Comparison of ENCODE assay signal across 8 mouse cellular contexts in the genomic region with DNA sequence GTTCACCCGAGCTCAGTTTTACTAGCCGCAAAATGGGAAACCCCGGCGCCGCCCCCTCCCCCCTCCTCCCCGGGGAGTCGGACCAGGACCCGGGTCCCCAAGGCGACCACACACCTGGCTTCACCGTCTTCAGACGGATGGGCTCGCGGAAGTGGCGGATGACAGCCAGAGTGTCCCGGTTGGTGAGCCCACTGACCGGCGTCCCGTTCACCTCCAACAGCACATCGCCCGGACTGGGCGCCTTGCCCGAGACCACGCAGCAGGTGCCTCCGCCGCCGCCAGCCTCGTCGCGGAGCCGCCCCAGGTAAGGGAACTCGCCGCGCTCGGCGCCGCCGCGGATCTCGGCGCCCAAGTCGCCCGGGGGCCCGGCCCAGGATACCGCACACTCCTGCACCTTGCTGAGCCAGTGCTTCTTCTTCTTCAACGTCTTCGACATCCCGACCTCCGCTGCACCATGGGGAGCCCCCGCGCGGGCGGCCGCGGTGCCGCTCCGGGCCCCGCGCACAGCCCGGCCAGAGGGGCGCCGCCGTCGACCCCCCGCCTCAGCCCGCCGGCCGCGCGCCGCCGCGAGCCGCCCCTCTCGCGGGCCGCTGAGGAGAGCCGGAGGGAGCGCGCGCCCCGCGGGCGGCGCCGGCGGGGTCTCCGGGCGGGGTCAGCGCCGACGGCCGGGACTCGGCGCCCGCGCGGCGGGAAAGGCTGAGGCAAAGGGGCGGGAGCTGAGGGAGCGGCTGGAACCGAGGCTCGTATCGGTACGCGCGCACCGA. TPM values are rescaled to one million over a fixed set of nuclear protein-coding genes. Genes with fewer than 3 reads are reported as not detected.
DNase-seq lines count a peak whose midpoint lies in the region; ATAC-seq and TF ChIP-seq lines count a peak whose summit lies in the region.

No protein-coding gene starts in this region.

- no peaks in the 10 kb centered on the region for H3K36me3 ChIP-seq in C2C12 (ENCODE audit: control insufficient read depth, insufficient read depth)
- no peaks in the 10 kb centered on the region for H3K36me3 ChIP-seq in forebrain, embryonic 14.5 days (ENCODE audit: control insufficient read depth, insufficient read depth, low read length)
- no peaks in the 10 kb centered on the region for H3K36me3 ChIP-seq in liver, postnatal 0 days (replicated peaks; ENCODE audit: insufficient read depth, low read length)

- H3K9me3 ChIP-seq in forebrain, embryonic 14.5 days (replicated peaks; ENCODE audit: control insufficient read depth, low read length) = no peaks in the 10 kb centered on the region
- no peaks in the 10 kb centered on the region for H3K9me3 ChIP-seq in liver, postnatal 0 days (ENCODE audit: low read length)

- H3K9ac ChIP-seq in forebrain, embryonic 14.5 days (ENCODE audit: low read length) = peak overlapping the region; percentile 86
- H3K9ac ChIP-seq in liver, postnatal 0 days (replicated peaks) = peak overlapping the region; percentile 90

- TF ChIP-seq POLR2A in bone marrow macrophage, adult 2 months (IDR thresholded peaks at IDR 0.05; ENCODE audit: borderline replicate concordance, low read depth, low read length) = no peak
- no peak for TF ChIP-seq POLR2A in olfactory bulb, adult 2 months (IDR thresholded peaks at IDR 0.05; ENCODE audit: insufficient read depth, low read depth, low read length)

- H3K27me3 ChIP-seq in C2C12 (ENCODE audit: control insufficient read depth, insufficient read depth, insufficient read length) = no peaks in the 10 kb centered on the region
- no peaks in the 10 kb centered on the region for H3K27me3 ChIP-seq in forebrain, embryonic 14.5 days (replicated peaks; ENCODE audit: control insufficient read depth, insufficient read depth, low read length)
- H3K27me3 ChIP-seq in liver, postnatal 0 days (ENCODE audit: insufficient read depth, low read length) = peaks cover 4% of the 10 kb centered on the region; the same call in 1 of the 2 replicates

- intact Hi-C loops in heart, postnatal 14 days (cut with DNase I) = loop anchor here (2.0 to 10.0 kb wide), 3 partner anchors 117 to 305 kb away; a partner anchor contains a TSS

- peak; percentile 64 for ATAC-seq in forebrain, embryonic 14.5 days
- ATAC-seq in liver, postnatal 0 days = 0 out of 2 replicates have a peak, but pooled peaks have one; percentile 0

- peaks cover 51% of the 10 kb centered on the region for H3K79me2 ChIP-seq in C2C12 (ENCODE audit: control insufficient read depth, insufficient read depth)

- TF ChIP-seq EP300 in liver, postnatal 0 days (IDR thresholded peaks at IDR 0.05; ENCODE audit: low read depth) = no peak

- H3K4me2 ChIP-seq in forebrain, embryonic 14.5 days (ENCODE audit: low read length) = peak overlapping the region; percentile 74
- peak overlapping the region; percentile 74 for H3K4me2 ChIP-seq in liver, postnatal 0 days (ENCODE audit: low read depth, low read length)

- H3K79me3 ChIP-seq in C2C12 (ENCODE audit: low read depth) = peaks cover 34% of the 10 kb centered on the region

- DNase-seq in forebrain, embryonic 14.5 days (ENCODE audit: low spot score) = peak; percentile 38
- DNase-seq in heart, postnatal 14 days = peak; percentile 69 to 71
- DNase-seq in kidney, postnatal 4 days = peak; percentile 64 to 76
- peak; percentile 65 for DNase-seq in liver, postnatal 0 days
- DNase-seq in thymus, postnatal 0 days (ENCODE audit: low spot score) = peak; percentile 68

- under 1% methylated on average over 96 of the region's 107 CpGs for WGBS in forebrain, embryonic 14.5 days
- under 1% methylated on average over 80 of the region's 107 CpGs for WGBS in liver, postnatal 0 days (ENCODE audit: insufficient replicate concordance)
- WGBS in olfactory bulb, adult 2 months = 7% methylated on average over 107 of the region's 107 CpGs

- no peak overlapping the region; the same call in 1 of the 2 replicates for H3K27ac ChIP-seq in bone marrow macrophage, adult 2 months (ENCODE audit: insufficient read depth, low read depth, low read length)
- peak overlapping the region; percentile 97 for H3K27ac ChIP-seq in forebrain, embryonic 14.5 days (ENCODE audit: low read depth, low read length)
- H3K27ac ChIP-seq in liver, postnatal 0 days (ENCODE audit: low read depth) = peak overlapping the region; percentile 88
- peak overlapping the region; percentile 81 for H3K27ac ChIP-seq in olfactory bulb, adult 2 months (ENCODE audit: insufficient read depth, low read depth, low read length)

- peak overlapping the region; percentile 71 for H3K4me3 ChIP-seq in C2C12 (ENCODE audit: insufficient read depth, poor library complexity, severe bottlenecking)
- peak overlapping the region; percentile 92 for H3K4me3 ChIP-seq in bone marrow macrophage, adult 2 months (ENCODE audit: insufficient read depth, low read length)
- H3K4me3 ChIP-seq in forebrain, embryonic 14.5 days (ENCODE audit: low read depth, low read length) = peak overlapping the region; percentile 84
- H3K4me3 ChIP-seq in liver, postnatal 0 days (ENCODE audit: low read depth, low read length) = peak overlapping the region; percentile 79
- H3K4me3 ChIP-seq in olfactory bulb, adult 2 months (ENCODE audit: insufficient read depth, low read depth, low read length) = peak overlapping the region; percentile 98

- H3K4me1 ChIP-seq in bone marrow macrophage, adult 2 months (ENCODE audit: control insufficient read depth, insufficient read depth, low read length) = peaks cover 13% of the 10 kb centered on the region; the same call in 1 of the 2 replicates
- peaks cover 9% of the 10 kb centered on the region for H3K4me1 ChIP-seq in forebrain, embryonic 14.5 days (ENCODE audit: control insufficient read depth, insufficient read depth, low read length)
- peaks cover 13% of the 10 kb centered on the region; the same call in 1 of the 2 replicates for H3K4me1 ChIP-seq in liver, postnatal 0 days (ENCODE audit: insufficient read depth)
- H3K4me1 ChIP-seq in olfactory bulb, adult 2 months (ENCODE audit: control insufficient read depth, insufficient read depth, low read length) = 0 out of 2 replicates have a peak, but pooled peaks cover 2% of the 10 kb centered on the region

- TF ChIP-seq CTCF in C2C12 (IDR thresholded peaks at IDR 0.05; ENCODE audit: control insufficient read depth, insufficient read depth, insufficient read length) = no peak
- TF ChIP-seq CTCF in bone marrow macrophage, adult 2 months (IDR thresholded peaks at IDR 0.05; ENCODE audit: low read depth, low read length) = no peak
- no peak for TF ChIP-seq CTCF in liver, postnatal 0 days (IDR thresholded peaks at IDR 0.05; ENCODE audit: low read depth)
- TF ChIP-seq CTCF in olfactory bulb, adult 2 months (IDR thresholded peaks at IDR 0.05; ENCODE audit: insufficient read depth, low read depth, low read length) = no peak

- H3ac ChIP-seq in C2C12 (ENCODE audit: control insufficient read depth, insufficient read length, low read depth) = peak overlapping the region; percentile 95

TF ChIP-seq in C2C12, 6 proteins besides CTCF, POLR2A, EP300 and RAD21:
- TF ChIP-seq MAX (IDR thresholded peaks at IDR 0.05) = no peak
- peak; percentile 4 for TF ChIP-seq MYOD1 (IDR thresholded peaks at IDR 0.05; ENCODE audit: control insufficient read depth, insufficient read length, low read depth)
- no peak for TF ChIP-seq MYOG (IDR thresholded peaks at IDR 0.05; ENCODE audit: control insufficient read depth, extremely low read depth, insufficient read length)

RNA-seq across cellular contexts. Expression of a gene that starts 0.5 kb away (rescaled TPM):
- 5.3 TPM for polyA plus RNA-seq in C2C12 (2012; fragmentation: generic; extraction: Trizol)
- polyA plus RNA-seq in bone marrow macrophage, adult 2 months (2012; ENCODE audit: insufficient read depth, insufficient read length, missing spikeins) = 1.6 and 2.1 TPM in 2 replicates
- polyA plus RNA-seq in forebrain, embryonic 14.5 days (2014; fragmentation: Nextera tagmentation; extraction: Ambion mirVana) = 5.1 and 5.5 TPM in 2 replicates
- total RNA-seq in heart, postnatal 14 days (2021) = 10 to 100 TPM; 35.8 to 41.7 TPM
- 2.0 TPM in 2 replicates for polyA plus RNA-seq in liver, postnatal 0 days (2015; fragmentation: Nextera tagmentation; extraction: Ambion mirVana)
- not detected in 2 replicates for polyA plus RNA-seq in olfactory bulb, adult 2 months (2012; ENCODE audit: insufficient read depth, insufficient read length, low replicate concordance, missing spikeins)
- polyA plus RNA-seq in thymus, postnatal 0 days (2015; fragmentation: Nextera tagmentation; extraction: Ambion mirVana) = 4.0 and 5.2 TPM in 2 replicates
